Mouse (Mus musculus): Measurements from ENCODE around the gene Wfikkn1.
A peak's percentile ranks its signal among the peaks of the same experiment; 100 is the strongest.

The Wfikkn1 gene

GRCm38 (mm10) chr17:25868601-25869191 lies 12.0 kb downstream of the Wfikkn1 start, which contains the start of gene Mcrip2:
TSS of gene Mcrip2 (minus strand) at chr17:25868764.
- peak; percentile 86 for DNase-seq (ENCODE audit: low read depth)

- peak; percentile 72 for DNase-seq (ENCODE audit: low read depth)
These were observed 12.6 kb downstream of the Wfikkn1 start for GRCm38 (mm10) chr17:25867836-25868600.

DNA sequence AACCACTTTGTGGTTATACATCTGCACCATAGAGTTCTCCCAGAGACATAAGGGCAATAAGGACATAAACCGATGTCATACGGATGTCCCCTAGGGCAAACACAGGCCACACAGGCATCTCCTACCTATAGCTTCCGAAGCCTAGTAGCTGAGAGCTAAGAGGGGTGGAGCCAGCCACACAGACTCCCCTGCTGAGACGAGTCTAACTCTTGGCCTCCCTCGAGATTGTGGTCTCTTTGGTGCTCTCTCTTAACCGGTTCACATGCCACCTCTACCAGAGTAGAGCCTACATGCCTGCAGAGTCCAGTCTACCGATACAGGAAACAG lies 13.2 kb downstream of the Wfikkn1 start:
- no peak for DNase-seq (ENCODE audit: low read depth)

DNA sequence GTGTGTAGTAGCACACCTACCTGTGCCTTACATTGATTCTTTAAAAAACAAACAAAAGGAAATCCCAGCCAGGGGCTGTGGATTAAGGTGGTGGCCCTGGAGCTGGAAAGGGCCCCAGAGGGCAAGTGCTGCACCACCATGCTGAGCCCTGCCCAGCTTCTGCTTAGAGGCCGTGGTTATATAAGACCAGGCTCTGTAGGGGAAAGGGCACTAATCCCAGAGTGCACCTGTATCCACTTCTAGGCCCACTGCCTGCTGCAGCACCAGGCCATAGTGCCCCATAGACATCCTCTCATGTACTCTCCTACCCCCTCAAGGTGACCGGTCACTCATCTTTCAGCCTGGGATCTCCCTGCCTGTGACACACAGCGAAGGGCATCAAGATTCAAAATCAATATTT lies 14.5 kb downstream of the Wfikkn1 start:
- no peak for DNase-seq (ENCODE audit: low read depth)

- DNase-seq (ENCODE audit: low read depth): no peak
These were observed 15.4 kb downstream of the Wfikkn1 start for GRCm38 (mm10) chr17:25865288-25865687.

DNA sequence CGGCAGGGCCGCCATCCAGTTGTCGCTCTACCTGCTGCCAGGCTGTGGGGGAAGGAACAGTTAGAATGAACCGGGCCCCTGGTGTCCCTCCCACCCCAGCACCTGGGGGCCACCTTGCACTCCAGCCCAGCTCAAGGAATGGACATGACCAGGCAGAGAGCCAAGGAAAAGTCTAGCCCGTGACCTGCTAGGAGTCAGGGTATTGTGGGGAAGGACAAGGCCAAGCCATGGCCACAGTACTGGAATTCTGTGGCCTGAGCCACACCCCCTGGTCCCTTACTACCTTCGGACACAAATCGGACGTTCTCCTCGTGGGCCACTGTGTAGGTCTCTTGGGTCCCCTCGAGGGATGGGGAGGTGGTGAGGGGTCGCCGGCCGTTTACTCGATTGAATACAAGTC lies 16.3 kb downstream of the Wfikkn1 start:
- no peak for DNase-seq (ENCODE audit: low read depth)

DNA sequence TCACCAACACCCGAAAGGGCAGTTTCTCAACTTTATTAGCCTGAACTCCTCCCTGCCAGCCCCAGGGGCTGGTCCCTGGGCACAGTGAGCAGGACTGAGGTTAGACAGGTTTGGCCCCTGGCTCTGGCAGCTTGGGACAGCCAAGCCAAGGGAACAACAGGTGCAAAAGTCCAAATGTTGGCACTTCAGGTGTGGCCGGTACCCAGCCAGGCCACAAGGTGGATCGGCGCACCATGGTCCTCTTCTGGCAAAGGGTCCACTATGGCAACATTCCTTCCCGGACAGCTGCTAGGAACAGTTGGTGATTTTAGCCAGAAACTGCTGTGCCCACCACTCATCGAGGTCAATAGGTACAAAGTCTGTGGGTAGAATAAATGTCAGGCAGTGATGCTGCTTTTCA lies 17.0 kb downstream of the Wfikkn1 start:
- DNase-seq (ENCODE audit: low read depth): no peak

DNA sequence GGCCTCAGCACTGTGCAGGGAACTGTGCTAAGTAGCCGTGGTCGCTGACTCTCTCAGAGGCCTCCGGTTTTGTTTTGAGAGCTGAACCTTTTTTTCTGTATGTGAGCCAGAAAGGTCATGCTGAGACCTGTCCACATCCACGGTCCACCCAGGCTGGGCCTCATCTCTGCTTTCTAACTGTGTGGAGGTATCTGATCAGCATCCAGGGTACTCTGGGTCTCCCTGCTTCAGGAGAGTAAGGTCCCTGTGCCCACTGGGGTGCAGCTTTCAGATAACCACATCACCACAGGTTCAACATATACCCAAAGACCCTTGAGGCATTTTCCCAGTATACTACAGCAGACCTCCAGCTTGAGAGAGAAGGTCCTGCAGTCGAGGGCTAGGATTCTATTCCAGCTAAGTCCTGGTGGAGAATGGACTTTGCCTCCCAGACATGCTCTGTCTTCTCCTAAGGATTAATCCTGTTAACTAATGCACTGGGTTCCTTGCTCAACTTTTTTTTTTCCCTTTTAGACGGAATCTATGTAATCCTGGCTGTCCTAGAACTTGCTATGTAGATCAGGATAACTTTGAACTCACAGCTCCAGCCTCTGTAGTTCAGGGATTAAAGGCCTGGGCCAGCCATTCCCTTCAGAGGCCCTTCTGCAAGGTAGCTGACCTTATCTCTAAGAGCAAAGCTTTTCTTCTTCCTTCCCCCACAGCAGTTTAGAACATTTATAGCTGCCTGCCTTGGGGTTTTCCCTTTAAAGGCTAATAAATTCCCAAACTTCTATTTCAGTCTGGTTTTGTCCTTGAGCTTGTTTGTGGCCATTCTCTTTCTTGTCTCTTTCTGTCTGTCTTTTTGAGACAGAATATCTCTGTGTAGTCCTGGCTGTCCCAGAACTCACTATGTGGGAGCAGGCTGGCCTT lies 18.7 kb downstream of the Wfikkn1 start:
- peak; percentile 22 for DNase-seq (ENCODE audit: low read depth)

DNA sequence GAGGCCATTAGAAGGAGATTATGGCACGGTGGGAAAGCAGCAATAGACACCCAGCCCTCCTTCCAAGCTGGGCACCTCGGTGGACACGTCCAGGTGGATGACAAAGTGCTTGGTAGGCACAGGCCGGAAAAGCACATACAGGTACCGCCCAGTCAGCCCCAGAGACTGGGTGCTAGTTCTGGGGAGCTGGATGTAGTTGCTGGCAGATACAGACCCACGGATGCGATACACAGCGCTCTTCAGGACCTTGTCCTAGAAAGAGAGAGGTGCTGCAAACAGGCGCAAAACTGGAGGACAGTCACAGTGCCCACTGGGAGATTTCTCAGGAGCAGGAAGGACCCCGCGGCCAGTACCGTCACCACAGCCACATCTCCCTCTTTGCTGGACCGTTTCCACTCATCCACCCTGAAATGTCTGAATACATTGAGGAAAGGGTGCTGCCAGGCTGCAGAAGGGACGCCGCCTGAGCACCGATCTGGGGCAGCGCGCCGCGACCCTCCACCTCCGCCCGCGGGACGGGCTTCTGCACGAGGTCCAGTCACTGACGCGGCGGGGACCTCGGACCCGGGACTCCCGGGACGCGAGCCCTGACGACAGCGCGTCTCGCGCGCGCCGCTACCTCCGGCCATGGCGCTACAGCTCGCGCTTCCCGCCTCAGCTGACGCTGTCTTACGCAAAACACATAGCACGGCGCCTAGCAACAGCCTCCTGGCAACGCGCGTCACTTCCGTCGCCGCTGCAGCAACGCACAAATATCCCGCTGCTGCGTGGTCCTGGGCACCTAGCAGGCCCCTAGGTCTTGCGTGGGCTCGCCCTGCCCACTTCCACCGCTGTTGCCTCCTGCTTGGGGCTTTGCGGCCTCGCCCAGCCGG lies 19.6 kb downstream of the Wfikkn1 start, which contains the start of gene Wdr90:
Wdr90 (minus strand) TSS at position 670 of the 872 bp plus-strand sequence.
- peak; percentile 94 for DNase-seq (ENCODE audit: low read depth)

- no peak for DNase-seq (ENCODE audit: low read depth)
These were observed 20.4 kb downstream of the Wfikkn1 start for GRCm38 (mm10) chr17:25860229-25860628.

DNA sequence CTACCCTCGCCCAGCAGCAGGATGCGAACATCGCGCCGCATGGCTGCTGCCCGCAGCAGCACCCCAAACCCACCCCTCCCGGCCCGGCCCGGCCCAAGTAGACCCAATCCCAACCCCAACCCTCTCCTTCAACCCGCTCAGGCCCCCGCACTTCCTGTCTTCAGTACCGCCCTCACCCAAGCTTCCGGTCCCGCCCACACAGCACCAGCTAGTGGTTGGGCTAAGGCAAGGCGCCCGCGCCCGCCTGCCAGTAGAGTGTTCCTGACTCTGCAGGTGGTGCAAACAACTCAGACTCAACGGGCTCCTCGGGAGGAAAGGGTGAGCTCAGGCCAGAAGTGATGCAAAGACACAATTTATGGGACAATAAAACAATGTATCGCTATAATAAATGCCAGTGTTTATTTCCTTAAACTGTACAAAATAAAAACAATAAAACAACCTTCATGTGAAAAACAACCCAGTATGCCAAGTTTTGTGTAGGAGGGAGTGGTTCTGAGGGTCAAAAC lies 36.2 kb downstream of the Wfikkn1 start, which contains the start of gene Rhot2:
Rhot2 (minus strand) TSS at position 456 of the 506 bp plus-strand sequence.
- DNase-seq (ENCODE audit: low read depth): peak; percentile 95

DNA sequence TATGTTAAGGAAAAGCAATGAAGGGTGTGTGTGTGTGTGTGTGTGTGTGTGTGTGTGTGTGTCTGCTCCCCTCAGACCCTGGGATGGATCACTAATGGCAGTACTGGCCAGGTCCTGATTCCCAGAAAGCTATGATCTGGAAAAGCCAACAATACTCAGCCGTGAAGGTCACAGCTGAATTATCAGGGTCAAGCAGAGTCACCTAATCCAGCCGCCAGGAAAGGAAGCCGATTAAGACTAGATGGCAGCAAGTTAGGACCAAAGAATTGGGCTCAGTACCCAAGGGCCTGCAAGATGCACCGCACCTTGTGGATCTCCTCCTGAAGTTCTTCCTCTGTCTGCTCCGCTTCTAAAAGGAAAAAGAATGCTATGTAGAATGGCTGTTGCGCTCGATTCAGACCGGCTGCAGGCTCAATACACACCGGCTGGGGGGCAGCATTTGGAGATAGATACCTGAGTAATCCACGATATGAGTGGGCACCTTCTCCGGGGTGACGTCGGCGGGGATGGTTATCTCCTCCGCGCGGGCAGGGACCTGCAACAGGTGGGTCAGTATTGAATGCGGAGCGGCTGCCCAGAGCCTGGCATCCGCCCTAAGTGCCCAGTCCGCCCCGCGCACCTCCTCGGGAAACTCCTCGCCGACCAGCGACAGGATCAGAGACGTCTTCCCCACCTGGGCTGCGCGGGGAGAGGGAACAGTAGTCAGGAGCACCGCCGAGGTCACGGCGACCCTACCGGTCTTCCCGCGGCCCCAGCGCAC lies 36.8 kb downstream of the Wfikkn1 start:
- DNase-seq (ENCODE audit: low read depth): no peak

- no peak for DNase-seq (ENCODE audit: low read depth)
These were observed 37.5 kb downstream of the Wfikkn1 start for GRCm38 (mm10) chr17:25843122-25843521.

GRCm38 (mm10) chr17:25842509-25842908 lies 38.1 kb downstream of the Wfikkn1 start:
- no peak for DNase-seq (ENCODE audit: low read depth)

DNA sequence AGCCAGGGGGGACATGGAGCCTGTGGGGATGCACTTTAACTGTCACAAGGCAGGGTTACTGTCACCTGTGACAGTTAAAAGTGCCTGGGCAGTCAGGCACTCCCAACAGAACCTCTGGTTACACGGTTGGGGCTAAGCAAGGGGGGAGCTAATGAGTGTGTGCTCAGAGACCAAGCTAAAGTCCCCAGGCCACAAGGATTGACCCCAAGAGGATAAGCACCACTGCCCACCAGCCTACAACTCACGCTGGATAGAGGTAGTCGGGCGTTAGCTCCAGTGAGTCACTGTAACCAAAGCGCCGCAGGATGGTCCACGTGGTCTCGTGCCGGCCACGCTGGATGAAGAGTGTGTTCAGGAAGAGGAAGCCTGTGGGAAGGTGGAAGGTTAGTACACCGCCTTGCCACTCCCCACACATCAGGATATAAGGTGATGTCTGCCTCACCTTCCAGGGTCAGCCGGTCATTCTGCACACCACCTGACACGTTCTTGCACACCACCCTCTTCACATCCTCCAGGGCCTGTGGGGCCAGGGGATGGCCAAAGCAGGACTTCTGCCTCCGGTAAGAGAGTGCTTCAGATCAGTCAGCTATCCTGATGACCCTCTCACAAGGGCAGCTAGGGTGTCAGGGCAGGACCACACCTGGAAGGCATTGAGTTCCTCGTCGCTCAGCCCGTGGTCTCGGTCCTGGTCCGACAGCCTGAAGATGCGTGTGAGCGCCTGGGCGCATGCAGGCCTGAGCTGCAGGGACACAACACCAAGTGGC lies 39.4 kb downstream of the Wfikkn1 start, which contains the start of gene Gm20683:
Gm20683 (minus strand) TSS at position 647 of the 764 bp plus-strand sequence.
- DNase-seq (ENCODE audit: low read depth): no peak

- DNase-seq (ENCODE audit: low read depth): no peak
These were observed 40.1 kb downstream of the Wfikkn1 start for GRCm38 (mm10) chr17:25840519-25840918.

DNA sequence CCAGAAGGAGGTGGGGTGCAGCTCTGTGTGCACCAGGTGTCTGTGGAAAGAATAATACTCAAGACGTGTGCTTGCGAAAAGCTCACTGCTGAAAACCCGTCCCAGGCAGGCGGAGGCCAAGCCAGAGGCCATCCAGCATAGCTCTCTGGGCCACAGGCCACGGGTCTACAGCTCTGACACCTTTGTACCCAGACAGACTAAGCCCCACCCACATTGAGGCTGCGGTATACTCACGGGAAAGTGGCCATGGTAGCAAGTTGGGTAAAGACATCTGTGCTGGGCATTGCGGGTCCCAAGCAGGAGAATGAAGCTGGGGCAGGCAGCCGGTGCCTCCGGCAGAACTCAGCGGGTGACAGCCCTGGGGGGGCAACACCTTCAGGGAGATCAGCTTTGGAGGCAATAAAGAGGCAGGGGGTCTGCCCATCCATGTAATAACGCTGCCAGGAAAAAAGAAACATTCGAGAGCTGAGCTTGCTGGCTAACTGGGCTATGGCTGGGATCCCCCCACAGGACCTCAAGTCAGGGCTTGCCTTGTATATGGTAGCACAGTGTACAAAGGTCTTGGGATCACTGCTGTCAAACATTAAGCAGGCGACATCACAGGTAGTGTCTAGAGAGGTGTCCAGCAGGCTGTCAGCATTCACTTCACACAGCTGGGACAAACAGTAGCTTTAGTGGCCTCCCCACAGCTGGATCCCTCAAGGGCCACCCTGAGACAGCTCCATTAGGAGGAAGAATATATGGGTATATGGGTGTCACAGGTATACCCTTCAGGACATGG lies 41.0 kb downstream of the Wfikkn1 start:
- DNase-seq (ENCODE audit: low read depth): no peak

- no peak for DNase-seq (ENCODE audit: low read depth)
These were observed 41.8 kb downstream of the Wfikkn1 start for GRCm38 (mm10) chr17:25838904-25839303.

DNA sequence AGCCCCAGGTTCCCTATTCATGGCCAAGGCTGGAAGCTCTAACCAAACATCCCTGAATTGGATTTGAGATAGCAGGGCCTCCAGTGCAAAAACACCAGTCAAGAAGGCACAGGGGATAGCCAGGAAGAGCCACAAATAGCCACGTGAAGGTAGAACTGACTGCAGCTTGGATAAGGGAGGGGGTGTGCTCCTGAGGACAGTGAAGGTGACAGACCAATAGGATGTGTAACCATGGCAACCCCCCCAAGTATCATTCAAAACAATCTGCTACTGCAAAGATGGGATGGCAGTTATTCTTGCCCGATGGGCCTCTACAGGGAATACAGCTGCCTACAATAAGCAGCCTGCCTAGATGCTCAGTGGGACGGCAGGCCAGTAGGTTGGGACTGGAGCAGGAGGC lies 43.1 kb downstream of the Wfikkn1 start:
- no peak for DNase-seq (ENCODE audit: low read depth)
